Mouse (Mus musculus): ENCODE results near the gene Vmn2r29. TPM values are rescaled to one million over a fixed set of nuclear protein-coding genes. Genes with fewer than 3 reads are reported as not detected.
"Not testable (repeated sequence)": the region's sequence is repeated elsewhere in the genome, so short reads cannot be mapped to it uniquely, and the experiment has no call there.

Gene Vmn2r29
- 0.21 and 0.64 TPM in 2 replicates for polyA plus RNA-seq (2015; fragmentation: Nextera tagmentation; extraction: Ambion mirVana)

- not testable (repeated sequence) for H3K4me3 ChIP-seq (replicated peaks); H3K36me3 ChIP-seq; H3K9me3 ChIP-seq; H3K4me2 ChIP-seq (replicated peaks); H3K4me1 ChIP-seq (replicated peaks); ATAC-seq; H3K27ac ChIP-seq; H3K9ac ChIP-seq; H3K27me3 ChIP-seq (replicated peaks)
- WGBS, result no CpG with 5 or more reads among the region's 1 CpGs
Observed at GRCm38 (mm10) chr7:7247228-7247627, at the start of gene Vmn2r29. Gene Vmn2r29, minus strand, starts transcription at chr7:7247328.

DNA sequence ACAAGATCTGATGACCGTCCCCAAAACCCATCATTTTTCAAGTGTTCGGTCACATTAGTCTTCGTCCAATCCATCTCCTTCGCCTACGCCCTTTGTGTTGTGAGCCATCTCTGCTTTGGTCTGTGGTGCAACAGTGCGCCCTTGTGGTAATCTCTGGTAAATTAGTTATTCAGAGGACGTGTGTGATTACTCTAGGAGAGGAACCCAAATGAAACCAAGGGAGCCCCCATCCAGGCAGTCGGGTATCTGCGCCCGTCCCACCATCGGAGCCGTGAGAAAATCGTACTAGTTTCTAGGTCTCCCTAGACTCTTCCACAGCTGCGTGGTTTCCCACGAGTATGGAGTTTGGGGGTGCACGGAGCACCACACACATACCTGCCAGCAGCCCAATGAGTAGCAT lies 48.5 kb upstream of the Vmn2r29 start:
- no peak overlapping the region for H3K4me3 ChIP-seq (replicated peaks)
- H3K9me3 ChIP-seq, result no peaks in the 10 kb centered on the region
- H3K27me3 ChIP-seq (replicated peaks), result no peaks in the 10 kb centered on the region
- H3K4me1 ChIP-seq (replicated peaks), result 0 out of 2 replicates have a peak, but pooled peaks cover 4% of the 10 kb centered on the region
- no peak for ATAC-seq
- no peak overlapping the region for H3K27ac ChIP-seq
- H3K4me2 ChIP-seq (replicated peaks), result no peak overlapping the region
- WGBS, result 82% methylated on average over 16 of the region's 16 CpGs
- H3K36me3 ChIP-seq, result peaks cover 26% of the 10 kb centered on the region
- no peak overlapping the region for H3K9ac ChIP-seq

DNA sequence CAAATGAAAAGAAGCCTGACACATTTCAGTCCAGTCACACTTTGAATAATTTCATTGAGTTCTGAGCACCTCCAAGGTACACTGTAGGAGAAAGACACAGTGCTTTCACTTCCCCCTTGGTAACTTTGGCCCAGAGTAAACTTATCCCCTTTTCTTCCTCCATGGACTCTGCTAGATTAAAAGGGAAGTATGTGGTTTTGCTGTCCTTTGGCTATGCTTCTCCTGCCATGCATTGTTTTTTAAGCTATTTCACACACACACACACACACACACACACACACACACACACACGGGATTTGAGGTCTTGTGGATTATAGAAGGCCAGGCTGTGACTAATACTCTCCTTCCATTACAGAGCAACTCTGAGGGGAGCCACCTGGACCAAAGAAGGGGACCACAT lies 34.3 kb upstream of the Vmn2r29 start:
- Histone ChIP-seq H3K27ac (no peak overlapping the region), H3K4me3 (replicated peaks) (no peak overlapping the region), H3K36me3 (no peaks in the 10 kb centered on the region; the same call in 1 of the 2 replicates), H3K9me3 (peaks cover 3% of the 10 kb centered on the region; the same call in 1 of the 2 replicates), H3K4me2 (replicated peaks) (no peak overlapping the region), H3K27me3 (replicated peaks) (no peaks in the 10 kb centered on the region), H3K4me1 (replicated peaks) (no peaks in the 10 kb centered on the region), H3K9ac (no peak overlapping the region)
- WGBS, result 53% methylated on average over 1 of the region's 1 CpGs
- ATAC-seq, result no peak

- peak within 1 kb of the TSS; percentile 36 for H3K4me3 ChIP-seq (replicated peaks)
- peak within 1 kb of the TSS; percentile 45 for H3K4me2 ChIP-seq (replicated peaks)
- peak within 1 kb of the TSS; percentile 1; the same call in 1 of the 2 replicates for H3K27ac ChIP-seq
- peak; percentile 100 for ATAC-seq
- H3K27me3 ChIP-seq (replicated peaks); H3K9me3 ChIP-seq; H3K36me3 ChIP-seq; H3K4me1 ChIP-seq (replicated peaks): not testable (repeated sequence)
- H3K9ac ChIP-seq, result 0 out of 2 replicates have a peak within 1 kb of the TSS, but pooled peaks have one; percentile 6
- 38% methylated on average over 45 of the region's 45 CpGs for WGBS
Observed at GRCm38 (mm10) chr7:7277966-7278567, 30.9 kb upstream of the Vmn2r29 start, which contains the start of gene Gm45844. Gene Gm45844, minus strand, starts transcription at chr7:7278289.

GRCm38 (mm10) chr7:7277556-7277955 lies 30.4 kb upstream of the Vmn2r29 start:
- H3K4me2 ChIP-seq (replicated peaks), result peak overlapping the region; percentile 45
- 0 out of 2 replicates have a peak overlapping the region, but pooled peaks have one; percentile 6 for H3K9ac ChIP-seq
- 0 out of 2 replicates have a peak overlapping the region, but pooled peaks have one; percentile 1 for H3K27ac ChIP-seq
- peak; percentile 66; the same call in 1 of the 2 replicates for ATAC-seq
- not testable (repeated sequence) for H3K4me1 ChIP-seq (replicated peaks); H3K9me3 ChIP-seq; H3K36me3 ChIP-seq; H3K27me3 ChIP-seq (replicated peaks)
- H3K4me3 ChIP-seq (replicated peaks), result peak overlapping the region; percentile 36
- 47% methylated on average over 24 of the region's 24 CpGs for WGBS

GRCm38 (mm10) chr7:7209313-7210151 lies 37.6 kb downstream of the Vmn2r29 start, which contains the start of gene Zfp772:
Gene Zfp772, minus strand, starts transcription at chr7:7209998.
- H3K36me3 ChIP-seq; H3K27me3 ChIP-seq (replicated peaks); H3K27ac ChIP-seq; ATAC-seq; H3K4me1 ChIP-seq (replicated peaks); H3K9me3 ChIP-seq: not testable (repeated sequence)
- peak within 1 kb of the TSS; percentile 48 for H3K4me3 ChIP-seq (replicated peaks)
- H3K4me2 ChIP-seq (replicated peaks), result peak within 1 kb of the TSS; percentile 65
- H3K9ac ChIP-seq, result peak within 1 kb of the TSS; percentile 47
- 2% methylated on average over 24 of the region's 24 CpGs for WGBS

- H3K9ac ChIP-seq, result no peak overlapping the region
- peak; percentile 98 for ATAC-seq
Observed at GRCm38 (mm10) chr7:7188191-7188942, 58.8 kb downstream of the Vmn2r29 start.

DNA sequence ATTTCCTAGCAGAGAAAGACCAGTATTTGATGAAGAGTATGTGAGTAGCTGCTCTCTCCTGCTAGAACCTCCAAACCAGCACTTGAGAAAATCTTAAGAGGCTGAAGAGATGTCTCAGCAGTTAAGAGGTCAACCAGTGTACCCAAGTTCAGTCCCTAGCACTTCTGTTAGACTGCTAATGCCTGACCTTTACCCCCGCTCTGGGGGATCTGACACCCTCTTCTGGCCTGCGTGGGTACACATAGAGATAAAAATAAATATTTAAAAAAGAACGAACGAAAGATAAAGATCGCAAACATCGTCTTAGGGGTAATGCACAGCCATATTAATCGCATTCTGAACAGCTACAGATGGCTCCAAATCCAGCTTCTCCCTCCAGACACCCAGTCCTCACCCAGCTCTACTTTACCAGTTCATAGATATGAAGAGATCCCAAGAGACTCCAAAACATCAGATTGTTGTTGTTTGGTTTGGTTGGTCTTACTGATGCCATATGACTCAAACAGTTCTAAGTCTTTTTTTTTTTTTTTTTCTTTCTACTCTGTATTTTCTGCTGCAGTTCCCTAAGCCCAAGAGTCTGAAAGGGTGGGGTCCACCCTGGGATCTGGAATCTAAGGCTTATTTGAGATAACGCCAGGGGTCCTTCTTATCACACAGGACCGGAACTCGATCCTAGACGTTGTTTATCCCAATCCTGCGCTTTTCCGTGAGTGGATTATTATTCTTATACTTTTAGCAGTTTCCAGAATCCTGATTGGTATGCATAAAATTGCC lies 59.5 kb downstream of the Vmn2r29 start:
- ATAC-seq, result peak; percentile 80

More at GRCm38 (mm10) chr7:7188191-7188942, 58.8 kb downstream of the Vmn2r29 start:
- WGBS, result 10% methylated on average over 18 of the region's 18 CpGs
- Histone ChIP-seq H3K27ac (no peak overlapping the region), H3K4me3 (replicated peaks) (peak overlapping the region; percentile 43), H3K4me2 (replicated peaks) (peak overlapping the region; percentile 55), H3K9me3 (no peaks in the 10 kb centered on the region), H3K27me3 (replicated peaks) (no peaks in the 10 kb centered on the region), H3K36me3 (no peaks in the 10 kb centered on the region), H3K4me1 (replicated peaks) (no peaks in the 10 kb centered on the region)

DNA sequence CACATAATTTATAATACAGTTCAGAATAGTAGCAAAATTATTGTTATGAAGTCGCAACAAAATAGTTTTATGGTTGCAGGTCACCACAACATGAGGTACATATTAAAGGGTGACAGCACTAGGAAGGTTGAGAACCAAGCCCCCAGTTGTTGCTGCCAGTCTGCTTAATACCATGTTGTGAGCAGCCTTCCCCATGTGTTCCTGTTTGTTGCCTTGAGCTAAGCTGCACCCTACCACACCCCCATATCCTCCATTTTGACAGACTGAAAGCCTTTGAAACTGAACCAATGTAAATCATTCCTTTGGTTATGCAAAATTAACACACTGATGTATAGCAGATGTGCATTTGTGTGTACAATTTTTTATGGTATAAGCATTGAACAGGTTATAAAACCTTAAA lies 61.2 kb downstream of the Vmn2r29 start:
- H3K36me3 ChIP-seq, result no peaks in the 10 kb centered on the region
- no peak for ATAC-seq
- no peak overlapping the region for H3K9ac ChIP-seq
- H3K4me1 ChIP-seq (replicated peaks), result no peaks in the 10 kb centered on the region
- WGBS, result 91% methylated on average over 1 of the region's 1 CpGs
- no peaks in the 10 kb centered on the region for H3K27me3 ChIP-seq (replicated peaks)
- H3K4me3 ChIP-seq (replicated peaks), result no peak overlapping the region
- no peak overlapping the region for H3K4me2 ChIP-seq (replicated peaks)
- H3K9me3 ChIP-seq, result no peaks in the 10 kb centered on the region
- H3K27ac ChIP-seq, result no peak overlapping the region

More for the DNA sequence above, 59.5 kb downstream of the Vmn2r29 start:
- 17% methylated on average over 13 of the region's 13 CpGs for WGBS
- Histone ChIP-seq H3K36me3 (no peaks in the 10 kb centered on the region), H3K27ac (no peak overlapping the region), H3K4me3 (replicated peaks) (peak overlapping the region; percentile 43), H3K4me2 (replicated peaks) (peak overlapping the region; percentile 55), H3K9me3 (no peaks in the 10 kb centered on the region), H3K9ac (no peak overlapping the region), H3K4me1 (replicated peaks) (no peaks in the 10 kb centered on the region), H3K27me3 (replicated peaks) (no peaks in the 10 kb centered on the region)

All from intestine, embryonic 15.5 days (tissue).